Mouse (Mus musculus) layer of hippocampus, adult 9-11 months (tissue): ENCODE results near the gene Rptor.
A peak's percentile ranks its signal among the peaks of the same experiment; 100 is the strongest.

Experiments used
- DNase-seq: peaks from one replicate; pipeline ENCODE4 v3.0.0; 2022

Rptor gene

DNA sequence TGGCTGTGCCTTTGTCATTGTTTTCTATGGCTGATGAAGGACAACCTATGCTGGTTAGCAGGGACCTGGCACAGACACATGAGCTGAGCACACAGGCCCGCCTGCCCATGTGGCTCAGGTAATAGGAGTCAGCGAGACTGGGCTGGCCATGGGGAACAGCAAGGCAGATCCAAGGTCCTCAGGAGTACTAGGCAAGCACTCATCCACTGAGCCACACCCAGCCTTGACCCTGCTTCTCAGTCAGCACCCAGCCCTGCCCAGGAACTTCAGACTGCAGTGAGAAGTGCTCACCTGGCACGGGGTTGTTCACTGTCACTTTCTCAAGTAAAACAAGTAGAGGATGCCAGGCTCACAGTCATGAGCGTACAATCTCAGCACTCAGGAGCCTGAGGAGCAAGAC is 270.9 kb downstream of the Rptor start:
- DNase-seq: no peak

DNA sequence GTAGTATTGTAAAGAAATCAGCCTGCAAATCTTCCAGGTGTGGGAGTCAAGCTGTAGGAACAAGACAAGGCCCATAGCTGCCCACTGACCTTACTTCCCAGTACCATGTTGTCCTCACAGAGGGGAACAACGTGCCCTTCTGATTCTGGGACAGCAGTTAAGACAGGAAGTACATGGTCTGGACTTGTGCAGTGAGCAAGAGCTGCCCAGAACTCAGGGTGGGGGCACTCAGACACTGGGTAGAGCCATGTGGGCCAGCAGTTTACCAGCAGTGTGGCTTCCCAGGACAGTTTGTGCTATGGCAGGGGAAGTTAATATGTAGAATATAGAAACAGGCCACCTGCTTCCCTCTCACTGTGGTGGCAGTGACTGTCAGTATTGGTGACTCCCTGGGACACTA is 272.1 kb downstream of the Rptor start:
- DNase-seq: no peak

DNA sequence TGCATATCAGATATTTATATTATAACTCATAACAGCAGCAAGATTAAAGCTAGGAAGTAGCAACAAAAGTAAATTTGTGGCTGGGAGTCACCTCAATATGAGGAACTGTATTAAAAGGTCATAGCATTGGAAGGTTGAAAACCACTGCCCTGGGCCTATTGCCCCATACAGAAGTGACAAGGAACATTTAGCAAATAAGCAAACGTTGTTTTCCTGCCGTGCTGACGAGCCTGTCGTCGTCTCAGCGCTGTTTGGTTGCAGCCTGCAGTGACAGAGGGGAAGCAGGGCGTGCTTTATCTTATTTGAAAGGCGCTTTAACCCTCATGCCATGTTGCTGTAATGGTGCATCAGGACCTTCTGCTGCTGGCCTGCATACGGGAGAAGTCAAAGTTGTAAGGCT is 273.0 kb downstream of the Rptor start:
- DNase-seq: no peak

DNA sequence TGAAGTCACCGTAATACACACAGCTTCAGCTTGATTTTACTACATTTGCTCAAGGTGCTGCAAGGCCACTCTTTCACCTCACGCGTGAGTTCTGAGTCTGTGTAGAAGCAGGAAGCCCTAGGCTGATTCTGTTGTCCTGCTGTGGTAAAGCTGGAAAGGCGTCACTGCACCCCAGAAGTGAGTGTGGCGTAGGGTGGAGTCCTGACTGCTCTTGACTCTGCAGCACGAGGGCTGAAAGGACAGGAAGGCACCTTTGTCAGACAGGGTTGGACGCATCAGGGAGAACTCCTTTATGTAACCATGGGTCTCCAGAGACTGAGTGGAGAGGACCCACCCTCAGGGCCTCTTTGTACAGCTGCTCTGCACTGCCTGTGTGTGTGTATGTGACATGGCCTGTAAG is 274.4 kb downstream of the Rptor start:
- DNase-seq: no peak

DNA sequence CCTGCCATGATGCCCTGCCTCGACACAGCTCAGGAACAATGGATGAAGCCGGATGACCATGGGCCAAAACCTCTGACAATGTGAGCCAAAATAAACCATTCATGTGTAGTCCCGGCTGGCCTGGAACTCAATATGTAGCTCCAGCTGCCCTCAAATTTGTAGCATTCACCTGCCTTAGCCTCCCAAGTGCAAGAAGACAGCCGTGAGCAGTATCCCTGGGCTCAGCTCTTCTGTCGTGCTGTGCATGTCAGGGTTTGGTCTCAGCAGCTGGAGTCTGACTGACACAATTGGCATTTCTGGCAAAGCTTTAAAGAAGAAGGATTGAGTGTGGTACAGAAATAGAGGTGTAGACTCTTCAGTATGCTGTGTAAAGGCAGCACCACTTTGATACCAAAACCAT is 276.9 kb downstream of the Rptor start:
- no peak for DNase-seq

DNA sequence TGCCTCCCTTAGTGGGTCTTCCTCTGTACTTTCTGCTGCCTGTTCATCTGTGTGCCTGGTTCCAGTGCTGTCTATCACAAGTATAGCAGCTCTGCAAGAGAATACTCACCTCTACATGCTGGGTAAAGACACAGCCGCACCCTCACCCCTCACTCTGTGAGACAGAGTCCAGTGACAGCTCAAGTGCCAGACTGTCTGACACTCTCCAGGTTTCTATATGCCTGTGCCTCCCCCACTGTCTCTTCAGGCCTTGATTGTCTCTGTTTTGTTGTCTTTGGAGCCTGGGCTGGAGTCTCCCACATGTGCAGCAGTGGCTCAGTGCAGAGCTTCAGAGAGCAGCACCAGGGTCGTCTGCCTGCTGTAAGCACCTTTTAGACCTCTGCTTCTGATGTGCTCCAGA is 280.9 kb downstream of the Rptor start:
- no peak for DNase-seq

DNA sequence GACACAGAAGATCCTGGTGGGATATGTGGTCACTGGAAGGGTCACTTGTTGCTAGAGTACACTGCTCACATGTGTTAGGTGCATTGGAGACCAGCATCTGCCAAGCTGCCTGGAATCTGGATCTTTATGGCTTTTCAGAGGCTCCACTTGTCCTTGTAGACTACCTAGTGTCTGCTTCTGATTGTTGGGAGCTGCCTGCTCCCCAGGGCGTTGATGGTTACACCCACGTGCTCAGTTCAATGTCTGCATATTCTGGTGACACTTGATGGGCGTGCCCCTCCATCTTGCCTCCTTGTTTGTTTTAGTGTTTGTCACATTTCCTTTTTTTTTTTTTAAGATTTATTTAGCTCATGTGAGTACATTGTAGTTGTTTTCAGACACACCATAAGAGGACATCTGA is 287.3 kb downstream of the Rptor start:
- DNase-seq: no peak

DNA sequence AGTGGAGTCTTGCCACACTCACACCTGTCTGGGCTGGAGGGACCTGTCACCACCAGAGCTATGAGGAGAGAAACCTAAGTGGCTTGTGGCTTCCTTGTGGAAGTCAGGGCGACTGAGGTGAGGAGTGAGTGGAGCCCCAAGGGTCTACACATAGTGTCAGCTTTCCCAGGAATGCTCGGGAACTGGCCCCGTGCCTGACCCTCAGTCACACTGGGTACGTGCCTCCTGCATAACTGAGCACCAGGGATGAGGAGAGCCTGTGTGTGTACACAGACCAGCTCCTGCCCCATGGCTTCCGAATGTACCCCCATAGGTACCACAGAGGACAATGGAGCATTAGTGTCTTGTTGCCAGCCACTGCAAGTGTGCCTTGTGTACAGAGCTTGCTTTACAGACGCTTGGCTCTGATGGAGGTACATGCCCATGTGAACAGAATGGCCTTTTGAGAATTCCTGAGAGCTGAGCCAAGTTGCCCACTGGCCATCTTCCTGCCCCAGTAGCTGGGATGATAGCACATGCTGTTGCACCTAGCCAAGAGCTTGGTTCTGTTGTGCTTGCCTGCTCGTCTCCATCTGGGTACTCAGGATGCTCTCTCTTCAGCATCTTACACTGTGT is 289.0 kb downstream of the Rptor start:
- no peak for DNase-seq

DNA sequence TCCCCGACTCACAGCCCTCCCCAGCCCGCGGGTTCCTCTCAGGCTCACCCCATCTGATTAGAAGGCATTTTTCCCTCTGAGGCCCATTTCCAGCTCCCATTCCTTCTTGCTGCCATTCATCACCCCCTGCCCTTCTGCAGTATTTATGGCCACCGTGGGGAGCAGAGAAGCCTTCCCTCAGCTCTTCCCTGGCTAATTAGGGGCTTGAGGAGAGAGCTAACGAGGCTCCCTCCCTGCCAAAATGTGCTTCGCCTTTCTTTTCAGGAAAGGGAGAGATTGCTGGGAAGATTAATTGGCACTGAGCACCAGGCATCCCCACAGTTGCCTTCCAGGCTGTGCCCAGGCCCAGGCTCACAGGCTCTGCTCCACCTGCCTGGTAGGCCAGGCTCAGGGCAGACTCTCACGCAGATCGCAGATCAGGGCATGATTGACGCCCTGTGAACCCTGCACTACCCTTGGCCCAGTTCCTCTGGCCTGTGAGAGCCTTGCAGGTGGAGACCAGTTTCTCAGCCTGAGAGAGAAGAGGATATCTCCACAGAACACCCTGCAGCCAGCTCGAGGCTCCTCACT is 291.0 kb downstream of the Rptor start:
- DNase-seq: no peak

DNA sequence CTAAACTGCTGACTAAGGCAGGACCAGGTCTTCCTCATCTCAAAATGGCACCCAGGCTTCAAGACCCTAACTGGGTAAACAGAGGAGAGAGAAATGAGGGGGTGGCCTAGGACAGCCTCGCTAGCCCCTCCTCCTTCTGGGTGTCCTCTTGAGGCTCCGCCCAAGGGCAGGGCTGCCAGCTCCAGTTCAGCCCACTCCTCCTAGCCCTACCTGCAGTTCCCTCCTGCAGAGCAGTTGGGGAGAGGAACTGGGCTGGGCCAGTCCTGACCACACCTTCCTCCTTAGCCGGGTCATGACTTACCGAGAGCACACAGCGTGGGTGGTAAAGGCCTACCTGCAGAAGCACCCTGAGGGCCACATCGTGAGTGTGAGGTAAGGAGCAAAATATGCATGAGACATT is 291.9 kb downstream of the Rptor start:
- no peak for DNase-seq

DNA sequence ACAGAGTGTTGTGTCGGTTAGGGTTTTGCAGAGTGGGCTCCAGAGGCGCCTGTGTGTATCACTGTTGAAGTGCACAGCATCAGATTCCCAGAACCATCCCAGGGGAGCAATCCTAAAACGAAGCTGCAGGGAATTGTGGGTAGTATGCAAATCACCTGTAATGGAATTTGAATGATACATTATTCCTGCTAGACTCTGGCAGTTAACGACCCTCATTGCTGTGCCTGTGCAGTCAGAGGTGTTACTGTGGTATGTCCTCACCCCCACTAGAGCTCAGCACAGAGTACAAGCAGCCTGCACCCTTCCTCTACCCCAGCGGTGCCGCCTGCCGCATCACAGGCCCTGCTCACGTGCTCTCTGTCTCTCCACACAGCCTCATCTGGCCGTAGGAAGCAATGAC is 294.3 kb downstream of the Rptor start:
- DNase-seq: no peak

DNA sequence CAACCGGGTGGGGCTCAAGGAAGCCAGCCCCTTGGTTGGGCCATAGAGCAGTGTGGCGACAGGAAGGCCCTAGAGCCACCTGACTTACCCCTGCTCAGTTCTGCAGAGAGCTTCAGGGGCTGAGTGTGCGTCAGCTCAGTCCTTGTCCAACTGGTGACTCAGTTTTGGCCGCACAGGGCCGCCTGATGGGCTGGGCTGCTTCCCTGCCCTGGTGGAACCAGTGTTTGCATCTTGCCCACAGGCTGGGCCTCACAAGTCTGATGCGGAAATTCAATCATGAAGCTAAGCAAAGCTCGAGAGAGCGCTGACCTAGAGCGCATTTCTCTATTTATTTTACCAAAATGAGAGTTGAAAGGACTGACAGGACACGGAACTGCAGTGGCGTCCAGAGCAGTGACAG is 296.3 kb downstream of the Rptor start:
- no peak for DNase-seq

DNA sequence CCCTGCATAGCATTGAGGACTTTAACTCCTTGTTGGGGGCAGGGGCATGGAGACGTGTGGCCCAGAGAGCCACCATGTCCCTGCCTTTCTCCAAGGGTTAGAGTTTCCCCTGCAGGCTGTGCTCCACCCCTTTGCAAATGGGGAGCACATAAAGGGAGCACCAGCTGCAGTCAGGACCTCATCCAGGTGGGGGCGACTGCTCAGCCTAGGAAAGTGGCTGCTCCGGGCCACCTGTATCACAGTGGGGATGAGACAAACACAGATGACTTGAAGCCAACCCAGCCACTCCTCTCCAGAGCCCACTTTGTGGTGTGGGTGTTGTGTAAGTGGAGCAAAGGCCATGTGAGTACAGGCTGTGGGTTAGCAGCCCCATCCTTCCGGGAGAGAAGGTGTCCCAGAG is 298.5 kb downstream of the Rptor start:
- no peak for DNase-seq

DNA sequence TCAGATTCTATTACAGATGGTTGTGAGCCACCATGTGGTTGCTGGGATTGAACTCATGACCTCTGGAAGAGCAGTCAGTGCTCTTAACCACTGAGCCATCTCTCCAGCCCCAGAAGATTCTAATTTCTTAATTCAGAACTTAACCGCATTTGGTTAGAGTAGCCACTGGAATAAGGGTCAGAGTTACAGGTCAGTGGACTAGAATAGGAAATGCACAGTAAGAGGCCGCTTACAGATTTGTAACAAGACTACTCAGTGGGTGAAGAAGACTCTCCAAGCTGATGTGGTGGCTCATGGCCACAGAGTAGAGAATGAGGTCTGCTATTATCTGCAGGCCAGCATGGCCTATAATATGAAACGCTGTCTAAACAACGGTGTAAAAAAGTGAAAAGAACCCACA is 300.2 kb downstream of the Rptor start:
- DNase-seq: no peak

DNA sequence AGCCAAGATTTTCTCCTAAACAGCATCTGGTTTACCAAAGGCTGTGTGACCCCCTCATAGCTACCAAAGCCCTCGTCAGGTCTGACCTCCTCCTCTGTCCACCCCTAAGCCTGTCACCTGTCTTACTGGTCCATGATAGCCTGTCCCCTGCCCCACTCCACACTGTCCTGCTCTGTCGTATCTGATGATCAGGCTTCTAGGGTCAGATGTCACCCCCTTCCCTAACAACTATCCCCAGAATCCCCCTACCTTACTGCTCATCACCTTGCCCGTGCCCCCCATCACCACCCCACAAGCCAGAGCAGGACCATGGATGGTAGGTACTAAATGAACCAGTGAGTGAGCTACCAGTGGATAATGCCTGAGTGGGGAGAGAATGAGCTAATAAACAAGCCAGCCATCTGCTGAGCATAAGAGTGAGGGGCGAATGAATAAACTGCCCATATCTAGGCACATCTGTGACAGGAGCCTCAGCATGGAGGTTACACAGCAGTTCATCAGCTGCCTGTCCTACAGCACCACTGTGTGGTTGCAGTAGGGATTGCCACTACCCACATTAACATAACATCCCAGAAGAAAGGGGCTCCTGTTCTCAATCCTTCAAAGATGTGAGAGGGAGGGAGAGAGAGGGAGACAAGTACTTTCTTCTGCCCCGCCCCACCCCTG is 302.0 kb downstream of the Rptor start:
- peak; percentile 77 for DNase-seq

DNA sequence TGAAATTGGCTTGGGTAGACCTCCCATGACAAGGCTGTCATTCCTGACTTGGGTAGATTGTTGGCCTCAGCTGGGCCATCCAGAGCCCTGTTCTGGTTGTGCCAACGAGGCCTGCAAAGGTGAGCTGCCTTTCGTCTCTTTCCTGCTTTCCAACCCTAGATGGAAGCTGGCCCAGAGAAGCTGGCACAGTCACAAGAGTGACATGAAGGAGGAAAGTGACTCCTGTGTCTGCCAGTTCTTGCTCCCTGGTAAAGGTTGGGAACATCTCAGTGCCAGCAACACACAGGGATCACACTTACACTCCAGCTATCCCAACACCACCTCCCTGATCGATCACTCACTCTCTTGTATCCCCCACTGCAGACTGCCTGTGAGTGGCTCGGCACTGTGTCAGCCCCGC is 303.1 kb downstream of the Rptor start:
- DNase-seq: no peak

DNA sequence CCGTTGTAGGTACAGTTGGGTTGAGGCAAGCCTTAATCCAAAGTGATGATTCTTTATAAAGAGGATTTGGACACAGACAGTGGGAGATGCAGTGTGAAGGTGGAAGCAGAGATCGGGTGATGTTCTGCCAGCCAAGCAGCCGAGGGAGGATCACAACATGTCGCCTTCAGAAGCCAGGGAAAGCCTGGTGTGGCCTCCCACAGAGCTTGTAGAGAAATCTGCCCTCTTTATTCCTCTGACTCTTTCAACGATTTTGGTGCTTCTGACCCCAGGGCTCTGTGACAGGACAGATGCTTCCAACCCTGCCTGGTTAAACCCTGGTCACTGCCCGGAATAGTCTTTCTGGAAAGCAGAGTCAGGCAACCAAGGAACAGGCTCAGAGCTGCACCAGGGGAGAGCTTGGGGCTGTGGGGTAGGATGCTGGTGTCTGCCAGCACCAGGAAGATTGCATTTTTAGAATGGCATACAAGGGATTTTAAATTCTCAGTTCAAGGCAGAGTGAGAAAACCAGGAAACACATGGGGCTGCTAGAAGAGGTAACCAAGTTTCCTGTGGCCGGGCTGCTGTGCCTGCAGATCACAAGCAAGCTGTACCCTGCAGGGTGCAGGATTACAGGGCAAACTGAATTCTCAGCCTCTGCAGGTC is 304.4 kb downstream of the Rptor start:
- no peak for DNase-seq

DNA sequence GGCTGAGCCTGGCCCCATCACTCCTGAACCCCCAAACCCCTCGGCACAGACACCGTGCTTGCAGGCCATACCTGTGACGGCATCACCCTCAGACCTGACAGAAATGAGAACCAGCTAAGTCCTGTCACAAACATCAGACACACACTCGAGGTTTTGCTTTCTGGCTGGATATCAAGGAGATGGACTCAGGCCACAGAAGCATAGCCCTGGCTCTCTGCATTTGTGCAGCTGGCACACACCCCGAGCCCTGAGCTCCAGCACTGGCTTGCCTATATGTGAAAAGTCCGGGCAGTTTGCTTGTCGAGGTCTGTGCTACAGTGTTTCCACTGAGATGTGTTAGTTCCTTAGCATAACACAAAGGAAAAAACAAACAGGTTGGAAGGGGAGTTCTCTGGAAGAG is 305.0 kb downstream of the Rptor start:
- DNase-seq: no peak

DNA sequence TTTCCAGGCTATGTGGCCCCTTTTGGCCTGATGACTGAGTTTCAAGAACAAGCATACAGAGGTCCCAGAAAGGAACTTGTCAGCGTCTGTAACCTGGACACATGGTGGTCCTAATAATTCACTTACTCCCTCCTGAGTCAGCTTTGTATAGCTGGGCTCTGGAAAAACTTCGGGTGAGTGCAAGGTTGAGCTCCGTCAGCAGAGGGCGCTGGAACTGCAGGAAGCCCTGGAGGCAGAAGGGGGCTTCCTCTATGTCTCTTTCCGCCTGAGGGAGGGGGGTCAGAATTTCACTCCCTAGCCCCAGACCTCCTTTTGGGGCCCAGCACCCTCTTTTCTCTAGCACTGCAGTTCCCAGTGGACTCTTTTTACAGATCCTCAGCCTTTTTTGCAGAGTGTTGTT is 306.7 kb downstream of the Rptor start:
- DNase-seq: no peak

DNA sequence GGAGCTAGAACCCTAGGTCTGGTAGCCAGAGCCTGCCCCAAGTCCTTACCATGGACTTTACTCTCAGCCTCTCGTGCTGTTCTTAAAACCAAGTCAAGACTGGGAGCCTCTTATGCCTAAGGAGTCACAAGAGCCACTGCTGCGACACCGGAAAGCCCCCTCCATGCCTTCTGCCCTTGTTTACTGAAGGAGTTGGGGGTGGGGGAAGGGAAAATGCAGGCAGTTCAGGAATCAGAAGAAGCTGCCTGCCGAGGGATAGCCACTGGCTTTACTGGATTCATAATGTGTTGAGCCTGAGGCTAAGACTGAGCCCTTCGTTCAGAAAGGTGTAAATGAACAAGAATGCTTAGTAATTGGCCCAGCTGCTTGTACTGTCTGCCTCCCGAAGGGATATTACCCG is 310.1 kb downstream of the Rptor start:
- DNase-seq: no peak

DNA sequence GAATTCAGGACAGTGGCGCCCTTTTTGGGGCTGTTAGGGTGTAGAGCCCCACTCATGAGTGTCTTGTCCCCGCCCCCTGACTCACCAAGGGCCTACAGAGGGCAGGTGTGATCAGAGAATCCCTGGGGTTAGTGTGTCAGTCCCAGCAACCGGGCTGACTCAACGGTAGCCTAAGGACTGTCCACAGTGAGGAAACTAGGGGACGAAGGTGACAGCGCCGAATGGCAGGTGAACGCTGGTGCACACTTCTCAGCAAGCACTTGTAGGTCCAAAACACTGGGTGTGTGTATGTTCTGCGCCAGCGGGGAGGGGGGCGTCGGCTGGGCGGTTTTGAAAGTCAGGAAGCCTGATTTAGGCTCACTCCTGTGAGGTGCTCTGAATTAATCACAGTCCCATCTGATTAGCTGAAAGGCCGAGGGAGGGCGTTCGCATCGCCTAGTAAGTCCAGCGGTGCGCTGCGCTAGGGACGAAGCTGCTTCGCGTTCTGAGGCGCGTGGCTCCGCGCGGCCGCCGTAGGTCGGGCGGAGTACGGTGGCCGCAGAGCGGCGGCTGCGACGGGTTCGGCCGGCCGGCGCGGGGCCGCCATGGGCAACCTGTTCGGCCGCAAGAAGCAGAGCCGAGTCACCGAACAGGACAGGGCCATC is 310.7 kb downstream of the Rptor start, which contains the start of gene Chmp6:
Gene Chmp6 (plus strand): TSS at position 151 of the 644 bp plus-strand sequence.
- DNase-seq: peak; percentile 83

DNA sequence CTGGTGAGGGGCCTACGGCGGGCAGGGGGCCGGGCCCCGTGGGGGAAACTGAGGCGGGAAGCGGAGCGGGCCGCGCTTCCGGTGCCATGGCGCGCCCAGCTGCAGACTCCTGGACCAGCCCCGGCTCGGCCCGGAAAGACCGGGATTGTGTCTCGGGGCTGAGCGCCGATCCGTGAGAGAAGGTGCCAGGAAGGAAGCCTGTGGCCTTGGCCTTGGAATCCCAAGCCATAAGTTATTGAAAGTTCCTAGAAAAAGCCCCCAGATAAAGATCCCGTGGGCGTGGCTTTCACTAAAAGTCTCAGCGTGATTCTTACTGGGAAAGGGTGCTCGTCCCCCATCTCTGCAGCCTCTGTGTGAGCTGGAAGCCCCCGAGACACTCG is 311.2 kb downstream of the Rptor start:
- DNase-seq: no peak

DNA sequence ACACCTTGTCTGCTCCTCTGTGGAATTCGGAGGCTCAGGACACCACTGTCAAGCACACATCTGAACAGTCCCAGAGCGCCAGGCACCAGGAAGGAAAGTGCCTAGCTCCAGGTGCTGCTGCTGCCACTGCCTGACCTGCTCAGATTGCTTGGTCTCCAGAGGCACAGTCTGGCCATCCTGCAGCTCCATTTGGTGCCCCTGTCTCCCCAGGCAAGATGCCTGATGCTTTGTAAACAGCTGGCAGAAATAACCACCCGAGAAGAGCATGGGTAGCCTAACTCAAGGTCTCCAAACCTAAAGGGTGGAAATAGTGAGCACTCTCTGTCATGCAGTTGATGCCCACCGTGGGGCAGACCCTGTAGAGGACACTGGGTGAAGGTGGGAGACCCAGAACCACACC is 311.7 kb downstream of the Rptor start:
- no peak for DNase-seq

DNA sequence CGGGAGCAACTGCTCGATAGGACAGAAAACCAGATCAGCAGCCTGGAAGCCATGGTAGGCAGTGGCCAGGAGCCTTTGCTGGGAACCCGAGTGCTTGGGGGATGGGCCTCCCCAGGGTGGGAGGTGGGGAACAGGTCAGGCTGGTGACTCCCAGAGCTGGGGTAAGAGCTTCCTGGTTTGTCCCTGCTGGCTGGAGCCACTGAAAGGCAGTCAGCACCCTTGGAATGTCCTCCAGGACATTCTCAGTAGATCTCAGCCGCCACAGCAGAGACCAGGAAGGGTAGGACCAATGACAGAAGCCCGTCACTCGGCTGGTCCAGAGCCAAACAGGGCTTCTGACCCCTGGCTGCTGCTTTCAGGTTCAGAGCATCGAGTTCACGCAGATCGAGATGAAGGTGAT is 313.0 kb downstream of the Rptor start:
- no peak for DNase-seq
